Mouse (Mus musculus) frontal cortex, postnatal 36 days (tissue): ENCODE measurements around the gene Mmp17.

Experiments used
- DNase-seq, 2 experiments: peaks; one replicate each; pipeline ENCODE4 v3.0.0; 2022; ENCODE audit warnings: low spot score in 2 of 2

Gene Mmp17

GRCm38 (mm10) chr5:129583761-129584582 is at the start of gene Mmp17:
Mmp17 (plus strand) TSS chr5:129584169.
- DNase-seq, result peak; percentile 89 to 94

GRCm38 (mm10) chr5:129534500-129534899 is 49.5 kb upstream of the Mmp17 start:
- DNase-seq, result peak; percentile 60 to 87

DNA sequence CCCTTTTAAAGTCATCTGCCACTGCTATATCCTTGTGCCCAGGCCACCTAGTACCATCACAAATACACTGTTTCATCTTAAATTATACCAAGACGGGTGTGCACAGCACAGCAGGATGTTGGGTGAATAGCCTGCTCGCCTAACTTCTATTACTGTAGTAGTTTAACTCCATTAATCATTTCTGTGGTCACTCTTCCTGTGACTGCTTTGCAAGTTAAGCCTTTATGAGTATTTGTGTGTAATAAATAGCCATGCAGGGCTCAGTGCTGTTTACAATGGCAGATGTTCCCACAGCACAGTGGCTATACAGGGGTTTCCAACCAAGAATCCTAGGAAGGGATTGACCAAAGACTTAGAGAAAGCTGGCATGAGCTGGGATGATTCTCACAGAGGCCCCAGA is 48.9 kb upstream of the Mmp17 start:
- no peak for DNase-seq

DNA sequence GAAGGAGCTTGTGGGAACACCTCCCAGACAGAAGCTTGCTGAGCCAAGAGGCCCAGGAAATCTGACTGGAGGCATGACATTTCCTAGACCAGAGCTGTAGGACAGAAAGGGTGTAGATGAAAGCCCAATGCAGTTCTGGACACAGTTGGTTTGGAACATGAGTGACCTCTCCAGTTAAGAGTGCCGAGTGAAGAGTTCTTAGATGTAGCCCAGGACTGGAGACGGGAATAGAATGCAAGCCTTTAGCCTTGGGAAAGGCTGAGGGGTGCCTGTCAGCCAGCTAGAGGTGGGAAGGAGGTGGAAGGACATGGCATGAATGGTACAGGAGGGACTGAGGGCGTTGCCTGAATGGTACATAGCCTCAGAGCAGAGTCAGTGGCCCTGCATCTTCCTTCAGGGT is 48.5 kb upstream of the Mmp17 start:
- no peak for DNase-seq

DNA sequence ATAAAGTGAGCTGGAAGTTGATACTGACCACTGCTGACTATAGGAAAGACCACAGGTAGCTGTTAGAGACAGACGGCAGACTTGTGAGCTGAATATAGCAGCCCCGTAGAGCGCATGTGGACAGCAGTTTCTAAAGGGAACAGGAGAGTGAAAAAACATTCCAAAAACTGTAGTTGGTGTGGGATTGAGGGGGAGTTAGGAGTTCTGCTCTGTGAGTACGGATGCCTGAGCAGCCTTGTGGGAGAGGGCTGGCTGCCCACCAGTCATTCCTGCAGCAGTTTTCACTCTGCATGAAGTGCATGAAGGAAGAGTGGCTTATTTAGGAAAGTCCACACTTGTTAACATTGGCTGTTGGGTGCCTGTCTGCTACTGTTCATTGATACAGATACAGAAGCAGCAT is 45.1 kb upstream of the Mmp17 start:
- DNase-seq, result peak in 1 of 2 experiments; percentile 40

GRCm38 (mm10) chr5:129542236-129542635 is 41.7 kb upstream of the Mmp17 start:
- DNase-seq, result no peak

DNA sequence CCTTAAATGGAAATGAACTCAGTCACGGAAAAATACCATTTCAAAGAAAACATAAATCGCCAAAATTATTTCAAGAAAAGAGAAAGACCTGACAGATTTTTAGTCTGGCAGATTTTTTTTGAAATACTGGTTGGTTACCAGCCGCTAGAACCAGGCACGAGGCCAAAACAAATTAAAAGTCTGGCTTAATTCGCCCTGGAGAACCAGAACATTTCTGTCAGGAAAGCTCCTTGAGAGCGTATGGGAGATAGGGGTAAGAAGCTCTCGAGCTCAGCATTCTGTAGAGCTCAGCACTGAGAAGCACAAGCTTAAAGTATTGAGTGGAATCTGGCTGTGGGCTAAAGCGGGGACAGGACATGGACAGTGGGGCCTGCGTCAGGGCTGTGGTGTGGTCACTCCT is 38.2 kb upstream of the Mmp17 start:
- DNase-seq, result peak in 1 of 2 experiments; percentile 72

DNA sequence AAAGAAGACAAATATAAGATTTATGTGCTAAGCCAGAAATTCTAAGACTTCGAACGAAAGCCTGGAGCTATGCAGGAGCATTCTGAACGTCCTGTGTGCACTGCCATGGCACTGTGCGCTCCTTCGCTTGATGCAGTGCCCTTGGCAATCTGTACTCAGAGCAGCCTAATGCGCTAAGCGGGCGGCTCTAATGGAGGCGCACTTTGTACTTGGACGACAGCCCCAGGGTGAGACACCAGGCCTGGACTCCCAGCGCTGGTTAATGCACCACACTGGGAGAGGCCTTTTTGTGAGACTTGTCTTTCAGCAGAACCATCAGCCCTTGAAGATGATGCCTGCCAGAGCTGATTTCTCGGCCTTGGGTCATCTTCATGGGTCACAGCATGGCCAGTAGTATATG is 34.3 kb upstream of the Mmp17 start:
- DNase-seq, result no peak

- DNase-seq, result no peak
These were observed 33.2 kb upstream of the Mmp17 start for GRCm38 (mm10) chr5:129550790-129551189.

DNA sequence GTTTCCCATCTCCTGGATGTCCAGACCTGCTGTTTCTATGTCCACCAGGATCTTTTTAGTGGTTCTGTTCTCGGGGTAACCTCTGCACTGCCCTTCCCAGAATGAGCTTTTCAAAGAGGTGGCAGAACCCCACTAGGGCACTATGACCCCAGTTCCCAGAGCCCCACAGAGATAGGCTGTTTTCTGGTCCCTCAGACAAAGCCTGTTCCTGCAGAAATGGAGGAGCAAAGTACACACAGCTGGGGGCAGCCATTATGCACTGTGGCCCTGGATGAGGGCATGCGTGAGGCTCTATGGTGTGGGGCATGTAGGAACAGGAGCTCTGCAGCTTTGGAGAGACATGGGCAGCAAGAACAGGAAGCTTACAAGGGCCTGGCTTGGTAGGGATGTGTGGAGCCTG is 32.0 kb upstream of the Mmp17 start:
- DNase-seq, result no peak

- peak in 1 of 2 experiments; percentile 34 for DNase-seq
These were observed 30.3 kb upstream of the Mmp17 start for GRCm38 (mm10) chr5:129553642-129554041.

DNA sequence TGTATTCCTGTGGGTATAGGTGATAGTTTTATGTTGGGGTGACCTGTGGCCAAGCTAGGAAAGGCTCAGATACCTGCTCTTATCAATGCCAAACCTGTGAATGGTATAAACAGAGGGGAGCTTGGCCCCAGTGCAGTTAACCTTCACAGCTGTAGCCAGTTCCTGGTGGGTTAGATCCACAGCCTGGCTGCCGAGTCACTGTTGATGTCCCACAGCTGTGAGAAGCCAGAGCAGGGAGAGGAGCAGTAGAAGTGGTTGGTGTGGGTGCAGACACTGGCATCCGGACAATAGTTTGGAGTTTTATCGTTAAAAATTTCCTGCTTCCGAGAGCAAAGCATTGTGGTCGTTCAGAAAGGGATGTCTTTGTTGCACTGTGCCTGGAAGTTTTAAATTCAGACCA is 25.4 kb upstream of the Mmp17 start:
- DNase-seq, result no peak

DNA sequence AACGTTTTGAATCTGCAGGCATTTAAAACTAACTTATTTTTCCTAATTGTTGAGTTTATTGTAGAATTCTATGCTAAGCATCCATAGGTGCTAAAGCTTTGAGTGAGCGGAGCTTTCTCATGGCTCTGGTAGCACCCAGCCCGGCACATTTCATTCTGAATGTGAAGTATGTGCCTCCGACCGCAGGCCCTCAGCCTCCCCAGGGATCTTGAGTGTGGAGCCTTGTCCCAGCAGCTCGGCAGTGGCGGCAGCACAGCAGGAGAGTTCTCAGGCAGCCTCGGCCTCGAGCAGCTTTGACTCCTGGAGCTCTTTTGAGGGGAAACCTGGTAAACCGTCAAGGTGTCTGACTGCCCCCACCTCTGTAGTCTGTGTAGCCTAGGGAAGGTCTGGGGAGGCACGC is 24.7 kb upstream of the Mmp17 start:
- no peak for DNase-seq

- no peak for DNase-seq
These were observed 21.6 kb upstream of the Mmp17 start for GRCm38 (mm10) chr5:129562342-129562741.

DNA sequence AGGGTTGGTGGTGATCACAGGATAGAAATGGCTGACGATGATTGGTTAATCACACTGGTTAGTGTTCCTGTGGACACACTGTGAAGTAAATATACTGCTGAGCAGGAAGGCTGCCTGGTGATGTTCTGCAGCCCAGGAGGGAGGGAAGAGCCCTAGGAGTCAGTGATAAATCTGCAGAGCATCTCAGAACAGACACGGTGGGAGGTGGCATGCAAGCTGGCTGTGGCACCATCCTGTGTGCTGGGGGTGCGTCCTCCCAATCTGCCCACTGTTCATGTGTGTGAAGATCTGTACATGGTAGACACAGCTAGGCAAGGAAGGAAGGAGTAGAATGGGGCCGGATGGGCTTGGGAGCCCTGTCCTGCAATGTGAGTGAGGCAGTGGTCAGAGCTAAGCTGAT is 15.4 kb upstream of the Mmp17 start:
- peak in 1 of 2 experiments; percentile 28 for DNase-seq

- DNase-seq, result no peak
These were observed 5.8 kb upstream of the Mmp17 start for GRCm38 (mm10) chr5:129578201-129578600.

DNA sequence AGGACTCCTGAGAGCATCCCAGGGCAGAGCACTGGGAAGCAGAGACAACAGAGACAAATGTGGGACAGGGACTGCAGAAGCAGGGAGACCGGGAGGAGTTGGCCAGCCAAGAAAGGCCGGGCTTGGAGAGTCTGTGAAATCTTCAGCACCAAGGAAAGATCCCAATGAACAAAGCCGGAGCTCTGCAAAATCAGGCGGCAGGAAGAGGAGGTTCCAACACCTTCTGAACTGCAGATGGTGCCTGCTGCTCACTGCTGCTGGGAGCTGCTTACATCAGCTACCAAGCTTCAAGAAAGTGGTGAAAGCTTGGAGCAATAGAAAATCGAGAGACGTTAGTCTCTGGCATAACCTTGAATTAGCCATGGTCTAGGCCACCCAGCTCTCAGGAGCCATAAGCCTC is 3.9 kb upstream of the Mmp17 start:
- peak; percentile 62 to 79 for DNase-seq

GRCm38 (mm10) chr5:129580572-129580971 is 3.4 kb upstream of the Mmp17 start:
- peak; percentile 60 to 76 for DNase-seq

DNA sequence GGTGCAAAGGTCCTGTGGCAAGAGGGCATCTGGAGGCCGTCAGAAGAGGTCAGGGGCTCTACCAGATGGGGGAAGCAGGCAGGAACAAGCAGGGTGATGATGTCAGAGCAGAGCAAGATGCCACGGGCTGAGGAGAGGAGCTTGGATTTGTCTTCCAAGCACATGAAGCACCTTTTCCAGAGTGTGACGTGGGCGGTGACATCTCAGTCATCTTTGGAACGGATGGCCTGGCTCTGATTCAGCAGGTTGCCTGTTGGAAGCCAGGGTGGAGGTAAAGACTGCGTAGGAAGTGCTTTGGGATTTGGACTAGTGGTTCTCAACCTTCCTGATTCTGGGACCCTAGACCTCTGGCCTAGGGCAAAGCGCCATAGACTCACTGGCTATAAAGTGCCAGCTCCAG is 3.0 kb upstream of the Mmp17 start:
- peak; percentile 71 to 80 for DNase-seq

- DNase-seq, result no peak
These were observed 638 bp upstream of the Mmp17 start for GRCm38 (mm10) chr5:129583331-129583730.

GRCm38 (mm10) chr5:129584583-129585541 is 893 bp downstream of the Mmp17 start:
- DNase-seq, result peak in 1 of 2 experiments; percentile 41

- peak; percentile 79 to 85 for DNase-seq
These were observed 2.0 kb downstream of the Mmp17 start for GRCm38 (mm10) chr5:129586016-129586415.

DNA sequence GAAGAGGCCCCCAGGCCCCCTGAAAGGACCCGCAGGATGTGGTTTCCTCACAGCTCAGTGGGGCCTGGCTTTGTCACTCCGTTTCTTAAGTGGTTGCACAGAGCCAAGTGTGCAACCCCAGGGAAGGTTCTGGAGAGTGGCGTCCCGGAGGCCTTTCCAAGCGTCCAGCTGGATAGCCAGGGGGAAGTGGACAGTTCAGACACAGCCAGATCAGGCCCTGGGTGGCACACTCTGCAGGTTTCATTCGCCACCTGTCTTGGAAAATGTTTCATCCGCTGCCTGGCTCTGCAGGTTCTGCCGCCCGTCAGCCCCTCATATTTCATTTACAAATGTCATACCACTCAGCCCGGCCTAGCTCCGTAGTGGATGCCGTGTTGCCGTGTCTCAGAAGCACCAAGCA is 2.5 kb downstream of the Mmp17 start:
- DNase-seq, result no peak
